Mouse (Mus musculus) layer of hippocampus, postnatal 14 days (tissue): ENCODE data around the gene Celf1. TPM values are rescaled to one million over a fixed set of nuclear protein-coding genes. Genes with fewer than 3 reads are reported as not detected.
A peak's percentile ranks its signal among the peaks of the same experiment; 100 is the strongest.
"Not testable (repeated sequence)": the region's sequence is repeated elsewhere in the genome, so short reads cannot be mapped to it uniquely, and the experiment has no call there.

Source experiments
- DNase-seq, 2 experiments: peaks; one replicate each; pipeline ENCODE4 v3.0.0; 2021 to 2022; ENCODE audit warnings: low spot score in 2 of 2, mixed read lengths in 1 of 2
- total RNA-seq, 2 experiments: library from RNA; stranded (reverse); gene quantifications; 2 replicates each; pipeline ENCODE4 v1.2.3; 2021

Gene Celf1
- total RNA-seq, 2 experiments from 2014 or later: 117 to 120 TPM

GRCm38 (mm10) chr2:91018061-91018788 lies 78.0 kb downstream of the Celf1 start:
- DNase-seq: peak in 1 of 2 experiments; percentile 42

DNA sequence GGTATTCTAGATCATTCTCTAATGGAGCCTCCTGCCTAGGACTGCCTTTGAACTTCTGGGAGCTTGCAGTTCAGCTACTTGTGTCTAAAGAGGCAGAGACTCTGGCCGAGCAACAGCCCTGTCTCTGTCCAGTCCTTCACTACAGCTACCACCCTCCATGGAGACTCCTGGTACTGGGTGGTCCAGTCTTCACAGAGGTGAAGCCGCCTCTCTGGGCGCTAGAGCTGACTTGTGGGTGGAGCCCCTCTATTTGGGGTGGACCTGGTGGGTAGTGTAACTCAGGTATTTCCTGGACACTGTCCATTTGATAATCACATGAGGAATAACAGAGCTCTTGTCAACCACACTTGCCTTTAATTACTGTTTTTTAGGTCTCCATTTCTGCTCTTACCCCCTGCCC lies 79.7 kb downstream of the Celf1 start:
- no peak for DNase-seq

DNA sequence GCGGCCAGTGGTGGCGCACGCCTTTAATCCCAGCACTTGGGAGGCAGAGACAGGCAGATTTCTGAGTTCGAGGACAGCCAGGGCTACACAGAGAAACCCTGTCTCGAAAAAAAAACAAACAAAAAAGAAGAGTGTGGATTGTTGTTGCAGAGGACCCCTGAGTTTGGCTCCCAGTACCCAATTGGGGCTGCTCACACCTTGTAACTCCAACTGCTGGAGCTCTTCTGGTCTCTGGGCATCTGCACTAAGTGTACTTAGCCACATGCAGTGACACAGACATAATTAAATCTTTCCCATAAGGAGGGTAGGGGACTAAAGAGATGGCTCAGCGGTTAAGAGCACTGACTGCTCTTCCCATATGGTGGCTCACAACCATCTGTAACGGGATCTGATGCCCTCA lies 82.1 kb downstream of the Celf1 start:
- DNase-seq: not testable (repeated sequence)

- no peak for DNase-seq
Measured at GRCm38 (mm10) chr2:91023131-91023530, 82.9 kb downstream of the Celf1 start.

- no peak for DNase-seq
Measured at GRCm38 (mm10) chr2:91023956-91024355, 83.8 kb downstream of the Celf1 start.

- DNase-seq: peak in 1 of 2 experiments; percentile 39
Measured at GRCm38 (mm10) chr2:91025081-91025516, 84.9 kb downstream of the Celf1 start.

GRCm38 (mm10) chr2:91026491-91026890 lies 86.3 kb downstream of the Celf1 start:
- DNase-seq: no peak

DNA sequence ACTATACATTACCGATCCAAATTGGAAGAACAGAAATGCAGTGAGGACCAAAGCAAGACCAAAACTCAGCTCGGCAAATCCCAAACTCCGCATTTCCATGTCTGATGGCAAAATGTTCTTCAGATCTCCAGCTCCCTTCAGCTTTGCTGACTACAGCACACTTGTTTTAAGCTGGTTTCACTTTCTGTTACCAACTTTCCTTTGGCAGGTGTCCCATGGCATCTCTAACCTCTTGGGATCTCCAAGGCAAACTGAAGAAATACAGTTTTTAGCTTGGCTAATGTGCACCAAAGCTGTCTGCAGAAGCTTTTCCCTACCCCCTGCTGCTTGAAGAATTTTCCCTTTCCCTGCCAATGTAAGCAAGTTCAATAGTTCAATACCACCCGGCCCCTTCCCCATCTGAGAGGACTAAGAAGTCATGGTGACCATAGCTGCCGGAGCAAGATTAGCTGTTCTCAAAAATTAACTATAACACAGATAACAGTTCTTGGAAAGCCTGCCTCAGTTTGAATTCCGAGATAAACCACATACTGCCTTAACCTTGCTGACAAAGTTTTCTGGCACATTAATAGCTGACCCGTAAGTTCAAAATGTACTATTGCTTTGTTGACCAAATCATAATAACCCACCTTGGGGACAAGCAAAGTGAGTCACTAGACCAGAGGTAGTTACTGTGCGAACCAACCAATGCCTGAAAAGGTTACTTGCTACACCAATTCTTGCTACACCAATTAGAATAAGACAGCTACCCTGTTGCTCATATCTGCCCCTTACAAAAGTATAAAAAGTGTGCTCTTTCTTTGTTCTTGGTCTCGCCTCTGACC lies 87.4 kb downstream of the Celf1 start:
- DNase-seq: no peak

DNA sequence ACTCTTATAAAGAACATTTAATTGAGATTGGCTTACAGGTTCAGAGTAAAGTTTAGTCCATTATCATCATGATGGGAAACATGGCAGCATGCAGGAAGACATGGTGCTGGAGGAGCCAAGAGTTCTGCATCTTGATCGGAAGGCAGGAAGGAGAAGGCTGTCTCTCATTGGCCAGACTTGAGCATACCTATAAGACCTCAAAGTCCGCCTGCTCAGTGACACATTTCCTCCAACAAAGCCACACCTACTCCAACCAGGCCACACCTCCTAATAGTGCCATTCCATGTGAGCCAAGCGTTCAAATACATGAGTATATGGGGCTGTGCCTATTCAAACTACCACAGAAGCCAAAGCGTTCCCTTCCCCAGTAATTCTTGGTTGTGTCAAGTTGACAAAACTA lies 91.0 kb downstream of the Celf1 start:
- DNase-seq: no peak

DNA sequence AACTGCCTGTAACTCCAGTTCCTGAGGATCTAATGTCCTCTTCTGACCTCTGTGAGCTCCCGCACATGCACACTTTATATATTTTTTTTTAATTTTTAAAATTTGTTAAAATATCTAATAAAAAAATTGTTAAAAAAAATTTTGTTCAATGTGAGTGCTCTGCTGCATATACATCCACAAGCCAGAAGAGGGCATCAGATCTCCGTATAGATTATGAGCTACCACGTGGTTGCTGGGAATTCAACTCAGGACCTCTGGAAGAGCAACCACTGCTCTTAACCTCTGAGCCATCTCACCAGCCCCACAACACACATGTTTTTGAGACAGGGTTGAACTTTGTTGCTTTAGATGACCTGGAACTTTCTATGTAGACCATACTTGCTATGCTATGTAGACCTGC lies 92.8 kb downstream of the Celf1 start:
- no peak for DNase-seq

DNA sequence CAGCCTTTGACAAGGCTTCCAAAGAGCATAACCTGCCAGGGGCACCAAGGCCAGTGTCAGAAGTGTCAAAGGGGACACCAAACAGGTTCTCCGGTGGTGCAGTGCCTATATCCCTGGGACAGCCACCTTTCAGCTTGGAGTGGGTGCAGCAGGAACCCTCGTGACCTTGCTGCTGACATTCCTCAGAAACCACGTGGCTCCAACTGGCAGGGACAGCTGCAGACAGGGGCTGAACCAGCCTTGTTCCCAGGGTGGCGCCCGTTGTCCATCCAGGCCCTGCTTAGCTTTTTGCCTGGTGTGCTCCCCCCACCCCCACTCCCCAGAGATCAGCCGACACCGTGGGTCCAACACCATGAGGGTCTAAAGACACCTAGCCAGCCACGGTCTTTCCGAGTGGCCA lies 95.2 kb downstream of the Celf1 start, which contains the start of gene Rapsn:
Gene Rapsn, plus strand, starts transcription at position 236 of the 400 bp plus-strand sequence.
- no peak for DNase-seq

- no peak for DNase-seq
Measured at GRCm38 (mm10) chr2:91041786-91042185, 101.6 kb downstream of the Celf1 start.

DNA sequence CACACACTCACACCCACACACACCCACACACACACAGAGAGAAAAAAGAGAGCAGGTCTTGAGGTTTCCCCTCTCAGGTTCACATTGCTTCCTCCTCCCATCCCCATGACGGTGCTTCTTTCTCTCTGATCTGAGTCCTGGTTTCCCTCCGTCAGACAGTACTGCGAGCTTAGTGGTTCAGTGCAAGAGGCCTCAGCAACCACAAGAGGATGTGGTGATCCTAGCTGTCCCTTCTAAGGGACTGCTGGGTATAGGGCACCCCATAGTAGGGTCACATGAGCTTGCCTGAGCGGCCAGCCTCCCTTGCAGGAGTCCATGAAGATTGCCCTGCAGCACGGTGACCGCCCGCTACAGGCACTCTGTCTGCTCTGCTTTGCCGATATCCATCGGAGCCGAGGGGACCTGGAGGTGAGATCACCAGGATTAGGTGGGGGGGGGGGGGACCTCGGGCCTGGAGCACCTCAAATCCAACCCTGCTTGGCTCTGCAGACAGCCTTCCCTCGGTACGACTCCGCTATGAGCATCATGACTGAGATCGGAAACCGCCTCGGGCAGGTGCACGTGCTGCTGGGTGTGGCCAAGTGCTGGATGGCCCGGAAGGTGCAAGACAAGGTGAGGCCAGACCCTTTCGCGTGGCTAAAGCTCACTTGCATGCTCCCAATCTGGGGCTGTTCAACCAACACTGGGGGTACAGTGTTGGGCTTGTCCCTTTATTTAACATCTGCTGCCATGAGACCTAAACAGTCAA lies 102.6 kb downstream of the Celf1 start:
- DNase-seq: no peak

GRCm38 (mm10) chr2:91044727-91045126 lies 104.5 kb downstream of the Celf1 start:
- DNase-seq: no peak

DNA sequence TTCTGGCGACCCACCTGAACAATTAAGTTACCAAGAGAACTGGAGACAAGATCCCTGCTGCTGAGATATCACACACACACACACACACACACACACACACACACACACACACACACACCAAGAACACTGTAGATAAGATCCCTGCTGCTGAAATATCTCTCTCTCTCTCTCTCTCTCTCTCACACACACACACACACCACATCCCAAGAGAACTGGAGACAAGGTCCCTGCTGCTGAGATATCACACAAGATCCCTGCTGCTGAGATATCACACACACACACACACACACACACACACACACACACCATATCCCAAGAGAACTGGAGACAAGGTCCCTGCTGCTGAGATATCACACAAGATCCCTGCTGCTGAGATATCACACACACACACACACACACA lies 105.6 kb downstream of the Celf1 start:
- not testable (repeated sequence) for DNase-seq

GRCm38 (mm10) chr2:91047359-91047758 lies 107.2 kb downstream of the Celf1 start:
- DNase-seq: no peak

DNA sequence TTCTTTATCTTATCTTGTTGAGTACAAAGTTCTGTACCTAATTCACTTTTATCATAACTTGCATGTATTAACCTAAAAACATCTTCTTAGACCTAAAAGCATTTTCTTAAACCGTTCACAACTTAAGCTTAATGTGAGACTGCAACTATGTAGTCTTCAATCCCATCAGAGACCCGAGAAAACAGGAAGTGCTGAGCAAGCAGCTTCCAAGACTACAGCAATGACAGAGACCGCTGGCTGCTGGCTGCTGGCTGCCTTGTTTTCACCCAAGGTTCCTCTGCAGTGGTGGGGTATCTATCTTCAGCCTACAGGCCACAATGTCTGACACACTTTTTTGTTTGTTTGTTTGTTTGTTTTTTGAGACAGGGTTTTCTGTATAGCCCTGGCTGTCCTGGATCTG lies 111.7 kb downstream of the Celf1 start:
- DNase-seq: no peak

DNA sequence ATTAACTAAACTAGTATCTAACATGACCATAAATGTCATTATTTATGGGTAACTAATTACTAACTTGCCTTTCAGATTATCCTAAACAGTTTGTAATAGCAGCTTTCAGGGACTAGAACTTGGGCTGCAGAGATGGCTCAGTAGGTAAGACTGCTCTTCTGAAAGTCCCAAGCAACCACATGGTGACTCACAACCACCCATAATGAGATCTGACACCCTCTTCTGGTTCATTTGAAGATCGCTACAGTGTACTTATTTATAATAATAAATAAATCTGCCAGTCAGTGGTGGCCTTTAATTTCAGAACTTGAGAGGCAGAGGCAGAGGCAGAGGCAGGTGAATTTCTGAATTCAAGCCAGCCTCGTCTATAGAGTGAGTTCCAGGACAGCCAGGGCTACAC lies 112.6 kb downstream of the Celf1 start:
- no peak for DNase-seq

- no peak for DNase-seq
Measured at GRCm38 (mm10) chr2:91053181-91053933, 113.2 kb downstream of the Celf1 start.

DNA sequence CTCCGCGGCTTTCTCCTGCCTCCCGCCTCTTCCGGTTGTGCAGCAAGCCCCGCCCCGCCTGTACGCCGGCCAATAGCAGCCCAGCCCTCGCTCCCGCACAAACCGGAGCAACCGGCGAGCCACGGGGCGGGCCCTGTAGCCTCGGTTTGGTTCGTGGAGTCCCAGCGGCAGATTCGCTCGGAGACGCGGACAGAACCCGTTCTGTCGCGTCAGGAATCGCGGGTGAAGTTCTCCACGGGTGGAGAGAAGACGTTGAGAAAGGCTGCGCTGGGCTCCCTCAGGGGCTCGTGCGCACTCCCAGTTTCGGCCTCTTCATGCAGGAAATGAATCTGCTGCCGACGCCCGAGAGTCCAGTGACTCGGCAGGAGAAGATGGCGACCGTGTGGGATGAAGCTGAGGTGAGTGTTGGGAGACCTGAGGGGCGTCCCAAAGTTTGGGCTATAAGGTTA lies 113.8 kb downstream of the Celf1 start, which contains the start of gene Psmc3:
Gene Psmc3, plus strand, starts transcription at position 76 of the 449 bp plus-strand sequence.
- peak; percentile 96 to 97 for DNase-seq

GRCm38 (mm10) chr2:91058435-91058834 lies 118.3 kb downstream of the Celf1 start:
- DNase-seq: no peak
